Mouse (Mus musculus) T-helper 1 cell (primary cell): ENCODE data around the gene Eef1a1.
"Not testable (repeated sequence)": the region's sequence is repeated elsewhere in the genome, so short reads cannot be mapped to it uniquely, and the experiment has no call there.

Experiments
- in situ Hi-C: fragments of 300-600 bp; cut with MboI, MseI; formaldehyde crosslinking; loops from one replicate; pipeline ENCODE4 v1.15.1; 2025; ENCODE audit warnings: high pct_unique_total_duplicates

Eef1a1 gene

DNA sequence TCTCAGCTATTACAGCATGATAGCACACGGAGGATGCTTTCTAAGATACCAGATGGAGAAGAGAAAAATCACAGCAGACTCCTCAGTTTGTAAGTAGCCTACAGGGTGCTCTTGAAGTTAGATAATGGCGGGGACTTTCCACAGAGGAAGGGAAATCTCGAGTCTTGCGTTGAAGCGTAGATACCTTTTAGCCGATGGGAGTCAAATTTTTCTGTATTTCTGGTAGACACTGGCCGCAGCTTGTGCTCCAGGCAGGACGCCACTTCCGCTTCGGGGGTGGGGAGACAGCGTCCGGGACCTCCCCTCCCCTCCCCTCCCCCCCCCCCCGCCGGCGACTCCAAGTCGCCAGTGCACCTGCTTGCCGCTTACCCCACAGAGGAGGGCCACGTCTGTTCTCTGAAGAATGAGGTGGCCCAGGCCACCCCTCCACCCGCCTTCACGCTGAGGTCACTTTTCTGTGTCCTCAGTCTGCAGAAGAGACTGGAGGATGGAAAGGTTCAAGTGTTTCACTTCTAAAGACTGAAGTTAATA is at the start of gene Eef1a1:
Eef1a1 (minus strand) TSS at position 262 of the 531 bp plus-strand sequence.
- in situ Hi-C loops = no loop called here

DNA sequence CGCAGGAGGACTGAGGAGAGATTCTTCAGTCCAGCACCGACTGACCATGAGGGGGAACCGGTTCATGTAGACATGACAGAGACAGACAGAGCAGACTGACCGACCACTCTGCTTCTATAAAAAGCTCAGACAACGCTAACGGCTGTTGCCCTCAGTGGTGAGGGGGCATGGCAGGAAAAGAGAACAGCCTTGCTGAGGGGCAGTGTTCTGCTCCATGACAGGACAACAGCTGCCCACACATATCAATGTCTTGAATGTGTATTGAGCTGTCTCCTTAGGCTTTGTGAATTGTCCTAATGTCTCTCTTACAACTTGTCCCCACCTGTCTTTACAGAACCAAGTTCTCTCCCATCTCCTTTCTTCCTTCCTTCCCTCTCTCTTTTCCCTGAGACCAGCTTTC is 49.5 kb upstream of the Eef1a1 start:
- in situ Hi-C loops = no loop called here

GRCm38 (mm10) chr9:78537154-78537873 is 48.4 kb upstream of the Eef1a1 start:
- in situ Hi-C loops = no loop called here

DNA sequence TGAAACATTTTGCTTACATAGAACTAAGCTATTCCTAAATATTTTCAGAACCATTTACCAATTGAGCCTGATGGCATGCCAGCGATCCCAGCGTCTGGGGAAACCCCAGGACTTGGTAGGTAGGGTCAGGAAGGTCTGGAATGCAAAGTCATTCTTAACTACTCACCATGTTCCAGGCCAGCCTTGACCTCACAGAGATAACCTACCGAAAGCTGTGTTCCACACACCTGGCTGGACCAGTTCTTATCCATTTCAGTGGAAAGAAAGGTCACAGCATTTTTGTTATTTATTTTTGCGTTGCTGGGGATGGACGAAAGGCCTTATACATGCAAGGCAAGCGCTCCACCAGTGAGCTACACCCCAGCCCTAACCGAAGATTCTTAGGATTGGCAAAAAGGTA is 45.7 kb upstream of the Eef1a1 start:
- in situ Hi-C loops = no loop called here

DNA sequence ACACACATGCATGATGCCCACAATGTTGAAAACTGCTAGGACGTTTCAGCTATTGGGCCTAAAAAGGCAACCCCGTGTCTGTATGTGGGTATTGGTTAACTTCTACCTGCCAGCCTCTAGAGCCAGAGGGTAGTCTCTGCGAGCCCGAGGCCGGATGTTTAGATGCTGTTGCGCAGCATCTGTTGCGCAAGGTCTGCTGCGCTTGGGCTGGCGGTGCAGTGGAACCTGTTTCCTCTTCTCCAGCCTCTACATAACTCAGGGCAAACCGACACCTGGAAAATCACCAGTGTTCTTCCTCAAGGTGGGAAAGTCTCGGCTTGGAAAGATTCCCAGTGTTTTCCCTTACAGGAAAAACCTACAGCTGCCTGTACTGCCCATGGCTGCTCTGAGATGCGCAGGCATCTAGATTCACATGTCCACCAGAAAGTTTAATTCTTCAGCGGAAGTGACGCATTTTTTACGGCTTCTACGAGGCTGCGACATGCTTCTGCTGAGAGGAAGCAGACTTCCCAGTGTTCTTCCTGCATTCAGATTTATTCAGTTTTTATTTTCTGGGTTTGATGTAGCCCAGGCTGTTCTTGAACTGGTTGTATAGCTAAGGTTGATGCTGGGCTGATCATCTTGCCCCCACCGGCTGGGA is 44.5 kb upstream of the Eef1a1 start:
- in situ Hi-C loops = no loop called here

GRCm38 (mm10) chr9:78532341-78532819 is 43.4 kb upstream of the Eef1a1 start:
- in situ Hi-C loops = no loop called here

GRCm38 (mm10) chr9:78531816-78532215 is 42.9 kb upstream of the Eef1a1 start:
- in situ Hi-C loops = no loop called here

- in situ Hi-C loops = no loop called here
These were observed 38.9 kb upstream of the Eef1a1 start for GRCm38 (mm10) chr9:78527767-78528381.

- in situ Hi-C loops = no loop called here
These were observed 38.4 kb upstream of the Eef1a1 start for GRCm38 (mm10) chr9:78527301-78527761.

DNA sequence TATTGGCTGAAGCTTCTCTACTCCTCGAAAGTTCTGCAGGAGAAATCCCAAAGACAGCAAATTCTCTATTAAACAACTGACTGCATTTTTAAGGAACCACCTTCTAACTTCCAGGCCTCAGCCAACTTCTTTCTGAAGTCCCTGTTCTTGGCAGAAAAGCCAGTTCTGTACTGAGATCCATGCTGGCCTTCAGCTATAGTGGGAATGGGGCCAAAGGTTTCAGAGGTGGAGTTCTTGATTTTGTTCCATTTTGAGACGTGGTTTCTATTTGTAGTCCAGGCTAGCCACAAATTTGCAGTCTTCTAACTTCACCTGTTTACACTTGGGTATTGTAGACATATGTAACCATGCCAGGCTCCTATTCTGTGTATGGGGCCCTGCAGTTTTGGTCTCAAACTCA is 37.3 kb upstream of the Eef1a1 start:
- in situ Hi-C loops = no loop called here

DNA sequence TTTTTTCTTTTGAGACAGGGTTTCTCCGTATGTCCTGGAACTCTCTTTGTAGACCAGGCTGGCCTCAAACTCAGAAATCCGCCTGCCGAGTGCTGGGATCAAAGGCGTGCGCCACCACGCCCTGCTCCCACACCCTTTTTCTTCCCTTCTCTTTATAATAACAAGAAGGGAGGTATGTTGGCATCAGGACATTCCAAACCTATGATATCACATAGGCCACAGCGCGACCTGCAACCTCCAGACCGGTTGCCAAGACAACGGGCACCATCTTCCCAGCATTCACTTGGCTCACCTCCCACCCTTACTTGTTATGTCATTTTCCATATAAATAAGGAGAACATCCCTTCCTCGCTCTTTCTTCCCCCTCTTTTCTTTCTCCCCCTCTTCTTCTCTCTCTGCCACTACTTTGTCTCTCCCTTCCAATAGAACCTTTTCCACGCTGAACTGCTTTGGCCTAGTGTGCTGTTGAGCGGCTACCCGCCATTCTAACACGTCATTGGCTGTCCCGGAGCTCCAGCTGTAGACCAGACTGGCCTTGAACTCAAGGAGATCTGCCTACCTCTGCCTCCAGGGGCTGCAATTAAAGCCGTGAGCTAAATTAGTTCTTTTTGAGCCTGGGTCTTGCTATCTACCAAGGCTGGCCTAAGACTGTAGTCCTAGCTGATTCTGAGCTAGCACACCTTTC is 36.6 kb upstream of the Eef1a1 start:
- in situ Hi-C loops = no loop called here

- in situ Hi-C loops = loop anchor here (5.0 kb wide), 1 partner anchor 39 kb away; no protein-coding TSS in a partner anchor
These were observed 32.7 kb upstream of the Eef1a1 start for GRCm38 (mm10) chr9:78521689-78522088.

DNA sequence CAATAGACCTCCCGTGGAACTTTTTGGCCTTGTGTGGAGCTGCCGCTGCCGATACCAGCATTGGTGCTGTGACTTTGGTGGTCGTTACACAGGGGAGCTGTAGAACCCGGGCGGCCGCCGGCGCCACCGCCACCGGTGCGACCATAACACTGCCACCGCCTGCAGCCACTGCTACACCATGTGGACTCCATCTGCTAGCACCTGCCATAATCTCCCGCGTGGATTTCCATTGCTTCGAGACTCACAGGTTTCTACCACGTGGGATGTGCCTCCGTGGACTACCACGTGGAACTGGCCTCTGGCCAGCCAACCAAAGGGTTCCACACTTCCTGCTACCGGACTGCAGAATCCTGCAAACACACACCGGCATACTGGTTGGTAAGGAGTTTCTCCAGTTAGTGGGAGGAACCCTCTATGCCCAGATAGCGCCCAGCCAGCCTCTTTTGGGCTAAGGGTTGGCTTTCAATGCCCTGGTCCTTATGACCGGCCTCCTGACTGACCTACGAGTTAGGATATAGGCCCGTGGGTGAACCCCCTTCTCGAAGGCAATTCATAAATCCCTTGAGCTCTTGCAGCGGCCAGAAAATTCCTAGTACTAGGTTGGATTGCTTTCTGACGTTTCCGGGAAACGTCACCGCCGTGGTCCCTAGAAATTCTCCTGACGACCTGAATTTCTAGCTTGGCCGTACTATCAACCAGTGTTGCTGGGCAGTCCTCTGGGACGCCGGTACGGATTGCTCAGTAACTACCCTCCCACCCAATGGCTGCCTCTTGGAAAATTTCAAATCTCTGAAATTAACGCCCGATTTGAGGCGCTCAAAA is 32.0 kb upstream of the Eef1a1 start:
- in situ Hi-C loops = loop anchor here (5.0 kb wide), 1 partner anchor 39 kb away; no protein-coding TSS in a partner anchor

DNA sequence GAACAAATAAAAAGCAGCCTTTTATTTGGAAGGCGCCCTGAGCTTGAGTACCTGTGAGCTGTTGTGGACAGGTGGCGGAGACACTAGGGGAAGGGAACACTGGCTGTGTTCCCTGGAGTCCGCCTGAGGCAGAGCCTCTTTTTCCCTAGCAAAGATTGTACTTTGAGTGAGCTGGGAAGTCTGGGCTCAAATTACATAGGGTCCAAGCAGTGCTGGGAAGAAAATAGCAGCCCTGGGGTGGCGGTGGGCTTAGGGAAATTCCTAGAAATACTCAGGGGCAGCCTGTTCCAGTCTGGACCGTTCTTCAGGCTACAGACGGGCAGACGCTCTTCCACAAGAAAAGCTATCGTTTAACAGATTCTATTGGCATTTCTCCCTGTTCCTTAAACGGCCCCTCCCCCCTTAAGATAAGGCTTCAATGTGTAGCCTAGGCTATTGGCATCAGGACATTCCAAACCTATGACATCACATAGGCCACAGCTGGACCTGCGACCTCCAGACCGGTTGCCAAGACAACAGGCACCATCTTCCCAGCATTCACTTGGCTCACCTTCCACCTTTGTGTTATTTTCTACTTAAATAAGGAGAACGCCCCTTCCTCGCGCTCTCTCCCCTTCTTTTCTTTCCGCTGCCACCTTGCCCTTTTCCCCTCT is 31.3 kb upstream of the Eef1a1 start:
- in situ Hi-C loops = loop anchor here (5.0 kb wide), 1 partner anchor 38 kb away; no protein-coding TSS in a partner anchor

DNA sequence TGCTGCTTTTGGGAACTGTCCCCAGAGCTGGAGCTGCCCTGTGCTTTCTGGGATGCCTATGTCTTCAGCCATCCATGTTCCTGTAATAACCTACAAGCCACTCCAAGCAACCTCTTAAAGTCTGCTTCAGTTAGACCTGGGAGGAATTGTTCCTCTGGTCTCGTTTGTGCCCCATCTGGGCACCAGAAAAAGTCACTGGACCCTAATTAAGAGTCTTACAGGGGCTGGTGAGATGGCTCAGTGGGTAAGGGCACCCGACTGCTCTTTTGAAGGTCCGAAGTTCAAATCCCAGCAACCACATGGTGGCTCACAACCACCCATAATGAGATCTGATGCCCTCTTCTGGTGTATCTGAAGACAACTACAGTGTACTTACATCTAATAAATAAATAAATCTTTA is 28.3 kb upstream of the Eef1a1 start:
- in situ Hi-C loops = not testable (repeated sequence)

DNA sequence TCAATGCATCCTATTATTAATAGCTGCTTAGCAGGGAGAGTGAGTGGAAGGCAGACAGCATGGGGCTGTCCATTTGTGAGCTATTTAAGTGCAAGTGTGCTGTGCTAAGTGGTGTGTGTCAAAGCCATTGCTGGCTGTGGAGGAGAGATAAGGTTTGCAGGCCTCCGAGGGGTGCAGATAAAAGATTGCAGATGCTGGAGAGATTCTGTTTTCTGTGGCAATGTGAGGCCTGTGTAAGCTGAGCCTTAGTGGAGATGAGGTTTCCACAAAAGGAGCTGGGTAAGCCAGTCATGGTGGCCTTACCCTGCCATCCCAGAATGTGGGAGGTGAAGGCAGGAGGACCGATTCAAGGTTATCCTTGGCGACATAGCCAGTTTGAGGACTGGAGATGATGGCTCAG is 27.2 kb upstream of the Eef1a1 start:
- in situ Hi-C loops = no loop called here

DNA sequence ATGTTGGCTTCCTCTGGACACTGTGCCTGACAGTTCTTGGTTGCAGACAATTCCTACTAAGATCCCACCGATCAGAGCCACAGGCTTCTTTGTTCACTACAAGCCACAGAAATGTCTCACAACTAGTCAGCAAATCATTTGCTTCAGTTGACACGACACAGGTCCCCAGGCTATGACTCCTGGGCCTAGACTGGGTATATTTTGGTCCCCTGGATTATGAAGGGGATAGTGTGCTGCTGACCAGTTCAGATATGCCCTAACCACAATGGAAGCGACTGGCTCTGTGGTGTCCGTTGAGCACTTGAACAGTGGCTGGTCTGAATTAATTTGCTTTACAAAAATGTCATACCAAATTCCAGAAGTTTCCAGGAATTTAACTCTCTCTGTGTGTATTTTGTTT is 25.7 kb upstream of the Eef1a1 start:
- in situ Hi-C loops = no loop called here

GRCm38 (mm10) chr9:78513776-78514500 is 25.0 kb upstream of the Eef1a1 start:
- in situ Hi-C loops = no loop called here

GRCm38 (mm10) chr9:78511705-78512104 is 22.8 kb upstream of the Eef1a1 start:
- in situ Hi-C loops = no loop called here
